Mouse (Mus musculus) stomach, embryonic 16.5 days (tissue): ENCODE data around the gene Prr15l. TPM values are rescaled to one million over a fixed set of nuclear protein-coding genes. Genes with fewer than 3 reads are reported as not detected.
A peak's percentile ranks its signal among the peaks of the same experiment; 100 is the strongest.

ENCODE experiments used
- ATAC-seq: fragments of 200-750 bp; cut with Nextera tagmentation; 2 replicates; pipeline ENCODE4 v1.8.0; 2017; ENCODE audit warnings: moderate number of reproducible peaks, moderate TSS enrichment; ENCODE audit not compliant: insufficient read depth, low FRiP score
- H3K27ac ChIP-seq: fragments of 300-500 bp; sonication (generic); 2 replicates; pipeline ENCODE4 v1.5.1; 2014; ENCODE audit warnings: low read length
- H3K27me3 ChIP-seq: fragments of 300-500 bp; sonication (generic); 2 replicates; pipeline ENCODE4 v1.6.1; 2014; ENCODE audit warnings: low read length, control low read depth, mixed read lengths; ENCODE audit not compliant: control insufficient read depth, insufficient read depth
- H3K36me3 ChIP-seq: fragments of 300-500 bp; sonication (generic); 2 replicates; pipeline ENCODE4 v1.6.1; 2014; ENCODE audit warnings: low read length; ENCODE audit not compliant: control insufficient read depth, insufficient read depth
- H3K4me1 ChIP-seq: fragments of 300-500 bp; sonication (generic); 2 replicates; pipeline ENCODE4 v1.6.1; 2014; ENCODE audit warnings: low read length, control low read depth, mixed read lengths; ENCODE audit not compliant: control insufficient read depth, insufficient read depth
- H3K4me2 ChIP-seq: fragments of 300-500 bp; sonication (generic); 2 replicates; pipeline ENCODE4 v1.6.1; 2014; ENCODE audit warnings: low read depth, low read length, mixed read lengths
- H3K4me3 ChIP-seq: fragments of 300-500 bp; sonication (generic); replicated peaks from 2 replicates; pipeline ENCODE4 v1.5.1; 2014; ENCODE audit warnings: mild to moderate bottlenecking, low read length
- H3K9ac ChIP-seq: fragments of 300-500 bp; sonication (generic); 2 replicates; pipeline ENCODE4 v1.6.1; 2014; ENCODE audit warnings: low read length
- H3K9me3 ChIP-seq: fragments of 300-500 bp; sonication (generic); replicated peaks from 2 replicates; pipeline ENCODE4 v1.6.1; 2016; ENCODE audit warnings: low read length, control low read depth; ENCODE audit not compliant: control insufficient read depth
- WGBS: fragments of 180-500 bp; shearing (Covaris S2); extraction: QIAGEN DNeasy Blood & Tissue Kit; methylation state at CpG from one replicate; pipeline ENCODE4 v1.1.7; 2014; 5-methylcytosine and 5-hydroxymethylcytosine counted together
- polyA plus RNA-seq: library from polyadenylated mRNA; unstranded; fragments of >200 nt; fragmentation: Nextera tagmentation; extraction: Ambion mirVana; gene quantifications from 2 replicates; pipeline ENCODE4 v1.2.1, GENCODE M21; 2015

Gene Prr15l
- polyA plus RNA-seq, 1 experiment from 2014 or later: 70.8 TPM

DNA sequence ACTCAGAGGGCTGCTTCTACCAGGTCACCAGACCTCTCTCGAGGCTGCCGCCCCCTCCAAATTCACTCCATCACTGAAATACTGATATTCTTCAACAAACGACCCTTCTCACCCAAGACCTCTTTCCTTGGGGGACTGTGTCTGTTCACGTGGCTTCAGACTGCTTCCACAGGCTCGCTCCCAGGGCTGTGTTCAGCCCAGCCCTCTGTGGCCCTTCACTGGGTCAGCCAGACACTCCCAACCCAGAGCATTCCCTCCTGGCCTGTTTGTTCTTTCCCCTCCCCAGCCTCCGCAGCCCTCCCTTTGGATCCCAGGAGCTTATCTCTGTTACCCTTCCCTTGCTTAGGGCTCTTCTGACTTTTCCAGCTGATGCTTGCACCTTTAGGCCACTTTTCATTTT is 40.6 kb downstream of the Prr15l start:
- WGBS: 48% methylated on average over 6 of the region's 6 CpGs
- peak; percentile 32; the same call in 1 of the 2 replicates for ATAC-seq
- Histone ChIP-seq H3K4me2 (0 out of 2 replicates have a peak overlapping the region, but pooled peaks have one; percentile 28), H3K4me1 (peaks cover 30% of the 10 kb centered on the region), H3K4me3 (no peak overlapping the region), H3K36me3 (no peaks in the 10 kb centered on the region), H3K27ac (peak overlapping the region; percentile 92; the same call in 1 of the 2 replicates), H3K9ac (peak overlapping the region; percentile 49), H3K27me3 (no peaks in the 10 kb centered on the region), H3K9me3 (no peaks in the 10 kb centered on the region)

GRCm38 (mm10) chr11:96969280-96969722 is 41.4 kb downstream of the Prr15l start:
- WGBS: 60% methylated on average over 5 of the region's 5 CpGs
- ATAC-seq: peak; percentile 34
- no peak overlapping the region for H3K4me3 ChIP-seq
- H3K4me2 ChIP-seq: peak overlapping the region; percentile 18; the same call in 1 of the 2 replicates
- H3K36me3 ChIP-seq: no peaks in the 10 kb centered on the region
- H3K9me3 ChIP-seq: no peaks in the 10 kb centered on the region
- peak overlapping the region; percentile 92 for H3K27ac ChIP-seq
- peaks cover 30% of the 10 kb centered on the region for H3K4me1 ChIP-seq
- H3K9ac ChIP-seq: peak overlapping the region; percentile 49
- no peaks in the 10 kb centered on the region for H3K27me3 ChIP-seq

- peak; percentile 41 for ATAC-seq
- Histone ChIP-seq H3K27ac (peak overlapping the region; percentile 92), H3K4me2 (peak overlapping the region; percentile 18; the same call in 1 of the 2 replicates), H3K4me3 (no peak overlapping the region), H3K4me1 (peaks cover 30% of the 10 kb centered on the region), H3K9ac (peak overlapping the region; percentile 49), H3K9me3 (no peaks in the 10 kb centered on the region), H3K36me3 (no peaks in the 10 kb centered on the region), H3K27me3 (no peaks in the 10 kb centered on the region)
- 5% methylated on average over 1 of the region's 1 CpGs for WGBS
These were observed 41.8 kb downstream of the Prr15l start for GRCm38 (mm10) chr11:96969746-96970145.

GRCm38 (mm10) chr11:96970341-96970740 is 42.4 kb downstream of the Prr15l start:
- no peaks in the 10 kb centered on the region for H3K9me3 ChIP-seq
- H3K4me3 ChIP-seq: no peak overlapping the region
- H3K36me3 ChIP-seq: no peaks in the 10 kb centered on the region
- WGBS: 41% methylated on average over 3 of the region's 3 CpGs
- peak overlapping the region; percentile 49; the same call in 1 of the 2 replicates for H3K9ac ChIP-seq
- no peaks in the 10 kb centered on the region for H3K27me3 ChIP-seq
- H3K27ac ChIP-seq: peak overlapping the region; percentile 92
- H3K4me1 ChIP-seq: peaks cover 33% of the 10 kb centered on the region
- no peak for ATAC-seq
- H3K4me2 ChIP-seq: no peak overlapping the region

DNA sequence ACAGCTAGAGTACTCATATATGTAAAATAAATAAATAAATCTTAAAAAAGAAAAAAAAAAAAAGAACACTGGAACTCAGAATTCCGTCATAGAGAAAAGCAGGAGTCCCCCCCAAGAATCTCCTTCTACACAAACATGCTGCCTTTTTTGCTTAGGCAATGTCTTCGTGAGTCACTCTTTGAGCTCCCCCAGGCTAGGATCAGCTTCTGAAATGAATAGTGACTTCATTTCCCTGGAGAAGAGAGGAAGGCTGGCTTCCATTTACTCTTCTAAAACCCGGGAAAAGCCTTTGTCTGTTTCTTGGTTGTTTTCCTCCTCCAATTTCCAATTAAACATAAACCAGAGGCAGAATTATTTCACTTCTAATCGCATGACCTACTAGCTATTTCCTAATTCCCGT is 45.0 kb downstream of the Prr15l start:
- no peaks in the 10 kb centered on the region for H3K9me3 ChIP-seq

DNA sequence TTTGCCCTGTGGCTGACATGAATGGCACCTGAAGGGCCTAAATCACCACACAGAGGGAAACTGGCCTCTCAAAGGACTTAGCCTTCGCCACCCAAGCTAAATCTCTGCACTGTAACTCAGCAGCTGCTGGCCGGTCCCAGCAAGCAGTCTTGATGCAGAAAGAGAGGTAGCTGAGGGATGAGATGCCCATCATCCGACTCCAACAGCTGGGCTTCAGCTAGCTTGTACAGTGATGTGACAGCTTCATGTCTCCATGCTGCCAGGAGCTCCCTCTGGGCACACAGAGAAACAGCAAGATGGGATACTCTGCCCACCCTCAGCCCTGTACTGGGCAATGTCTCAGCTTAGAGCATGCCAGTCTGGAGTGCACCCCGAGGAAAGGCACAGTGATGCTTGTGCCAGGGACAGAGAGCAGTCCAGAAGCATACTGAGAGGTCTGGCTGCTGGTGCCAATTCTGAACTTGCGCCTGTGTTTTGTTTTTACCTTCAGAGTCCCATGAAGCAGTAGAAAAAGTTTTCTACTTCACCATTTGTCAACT is 45.6 kb downstream of the Prr15l start:
- Histone ChIP-seq H3K9ac (no peak overlapping the region; the same call in 1 of the 2 replicates), H3K9me3 (no peaks in the 10 kb centered on the region), H3K4me3 (no peak overlapping the region), H3K36me3 (no peaks in the 10 kb centered on the region), H3K4me2 (no peak overlapping the region), H3K27ac (peak overlapping the region; percentile 14; the same call in 1 of the 2 replicates), H3K27me3 (no peaks in the 10 kb centered on the region), H3K4me1 (peaks cover 45% of the 10 kb centered on the region)
- WGBS: 82% methylated on average over 5 of the region's 5 CpGs
- ATAC-seq: no peak

More for the DNA sequence above, 45.0 kb downstream of the Prr15l start:
- peaks cover 46% of the 10 kb centered on the region for H3K4me1 ChIP-seq
- no peaks in the 10 kb centered on the region for H3K36me3 ChIP-seq
- no peak overlapping the region for H3K4me3 ChIP-seq
- H3K9ac ChIP-seq: no peak overlapping the region
- H3K27me3 ChIP-seq: no peaks in the 10 kb centered on the region
- peak overlapping the region; percentile 14; the same call in 1 of the 2 replicates for H3K27ac ChIP-seq
- WGBS: 80% methylated on average over 5 of the region's 5 CpGs
- ATAC-seq: no peak
- H3K4me2 ChIP-seq: no peak overlapping the region

GRCm38 (mm10) chr11:96974813-96975212 is 46.9 kb downstream of the Prr15l start:
- no peak overlapping the region for H3K4me3 ChIP-seq
- no peak overlapping the region for H3K4me2 ChIP-seq
- H3K4me1 ChIP-seq: peaks cover 33% of the 10 kb centered on the region
- no peak overlapping the region for H3K9ac ChIP-seq
- WGBS: 80% methylated on average over 5 of the region's 5 CpGs
- ATAC-seq: no peak
- no peaks in the 10 kb centered on the region for H3K9me3 ChIP-seq
- no peak overlapping the region for H3K27ac ChIP-seq
- no peaks in the 10 kb centered on the region for H3K36me3 ChIP-seq
- H3K27me3 ChIP-seq: no peaks in the 10 kb centered on the region

DNA sequence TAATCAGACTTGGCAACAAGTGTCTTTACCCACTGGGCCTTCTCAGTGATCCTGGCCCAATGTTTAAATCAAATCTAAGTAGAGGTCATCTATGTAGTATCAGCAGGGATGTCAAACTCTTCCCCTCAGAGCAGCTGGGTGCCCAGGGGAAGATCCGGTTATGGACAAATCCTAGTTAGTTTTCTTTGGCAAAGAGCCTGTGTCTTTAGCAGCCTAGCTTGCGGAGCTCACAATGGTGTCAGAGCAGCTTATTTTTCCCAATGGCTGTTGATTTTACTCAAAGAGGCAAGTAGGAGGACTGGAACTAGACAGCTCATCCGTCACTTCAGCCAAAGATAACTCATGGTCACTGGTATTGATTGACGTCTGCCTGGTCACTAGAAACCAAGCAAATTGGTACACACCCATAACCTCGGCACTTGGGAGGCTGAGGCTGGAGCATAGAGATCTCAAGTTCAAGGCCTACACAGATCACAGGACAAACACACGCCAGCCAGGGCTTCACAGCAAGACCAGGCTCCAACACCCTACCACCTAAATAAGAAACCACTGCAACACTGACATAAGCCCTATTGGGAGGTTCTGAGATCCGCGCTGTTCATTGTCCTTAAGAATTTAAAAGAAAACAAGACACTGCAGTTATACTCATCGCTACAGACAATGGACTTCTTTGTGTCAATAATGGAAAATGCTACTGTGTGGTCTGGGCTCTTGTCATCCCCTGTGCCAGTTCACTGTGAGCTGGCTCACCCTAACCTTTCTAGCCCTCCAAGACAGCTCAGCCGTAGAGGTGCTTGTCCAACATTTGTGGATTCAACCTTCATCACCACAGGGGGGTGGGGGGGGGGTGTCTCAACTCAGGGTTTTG is 47.8 kb downstream of the Prr15l start:
- no peaks in the 10 kb centered on the region for H3K27me3 ChIP-seq
- H3K4me3 ChIP-seq: peak overlapping the region; percentile 91
- H3K4me2 ChIP-seq: peak overlapping the region; percentile 87
- H3K36me3 ChIP-seq: no peaks in the 10 kb centered on the region
- H3K4me1 ChIP-seq: peaks cover 24% of the 10 kb centered on the region
- no peaks in the 10 kb centered on the region for H3K9me3 ChIP-seq
- no peak for ATAC-seq
- H3K27ac ChIP-seq: peak overlapping the region; percentile 93
- H3K9ac ChIP-seq: peak overlapping the region; percentile 99
- 73% methylated on average over 10 of the region's 10 CpGs for WGBS

- Histone ChIP-seq H3K27ac (peak overlapping the region; percentile 93), H3K4me2 (peak overlapping the region; percentile 87), H3K4me1 (peaks cover 19% of the 10 kb centered on the region), H3K27me3 (no peaks in the 10 kb centered on the region), H3K9ac (peak overlapping the region; percentile 99), H3K36me3 (no peaks in the 10 kb centered on the region), H3K4me3 (peak overlapping the region; percentile 91), H3K9me3 (no peaks in the 10 kb centered on the region)
- 40% methylated on average over 3 of the region's 3 CpGs for WGBS
- no peak for ATAC-seq
These were observed 48.4 kb downstream of the Prr15l start for GRCm38 (mm10) chr11:96976379-96976687.
